Mouse (Mus musculus): ENCODE results near the gene Cdhr2.

The Cdhr2 gene

GRCm38 (mm10) chr13:54692711-54693557, 8.3 kb upstream of the Cdhr2 start:
- DNase-seq (ENCODE audit: low spot score in 2 of 2) = no peak

GRCm38 (mm10) chr13:54693558-54694347, 7.5 kb upstream of the Cdhr2 start, which contains the start of gene Rnf44:
Gene Rnf44, minus strand, starts transcription at chr13:54693907.
- DNase-seq (ENCODE audit: low spot score in 2 of 2) = peak; percentile 98 to 99

DNA sequence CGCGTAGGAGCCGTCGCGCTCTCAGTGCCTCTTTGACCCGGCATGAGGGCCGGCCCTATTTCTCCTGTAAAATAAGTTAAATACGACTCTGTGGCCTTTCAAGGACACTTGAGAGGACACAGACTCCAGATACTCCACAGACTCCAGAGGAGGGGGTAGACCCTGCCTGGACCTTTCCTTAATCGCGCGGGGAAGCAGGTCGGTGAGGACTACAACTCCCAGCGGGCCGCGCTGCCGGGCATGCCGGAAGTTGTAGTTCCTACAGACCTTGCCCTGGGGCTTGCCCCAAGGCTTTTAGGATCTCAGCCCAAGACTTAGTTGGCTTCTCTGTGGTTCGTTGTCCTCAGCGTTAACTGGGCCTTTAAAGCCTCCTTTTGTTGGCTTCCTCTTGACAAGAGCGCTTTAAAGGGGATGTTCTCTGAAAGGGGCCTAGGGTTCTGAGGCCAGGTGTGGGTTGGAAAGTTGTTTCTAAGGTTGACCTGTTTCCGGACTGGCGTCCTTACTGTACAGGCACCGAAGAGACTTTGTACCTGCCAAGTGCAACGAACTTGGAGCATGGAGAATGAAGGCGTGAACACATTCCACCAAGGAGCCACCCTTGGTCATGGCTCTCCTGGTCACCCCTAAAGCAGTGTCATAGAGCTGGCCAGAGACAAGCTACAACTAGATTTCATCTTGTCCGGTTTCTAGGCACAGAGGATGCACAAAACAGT, 6.8 kb upstream of the Cdhr2 start:
- DNase-seq (ENCODE audit: low spot score in 2 of 2) = peak in 1 of 2 experiments; percentile 58

- DNase-seq (ENCODE audit: low spot score in 2 of 2) = no peak
These were observed 5.6 kb upstream of the Cdhr2 start for GRCm38 (mm10) chr13:54695479-54696230.

- DNase-seq (ENCODE audit: low spot score in 2 of 2) = no peak
These were observed 1.2 kb downstream of the Cdhr2 start for GRCm38 (mm10) chr13:54702507-54702906.

DNA sequence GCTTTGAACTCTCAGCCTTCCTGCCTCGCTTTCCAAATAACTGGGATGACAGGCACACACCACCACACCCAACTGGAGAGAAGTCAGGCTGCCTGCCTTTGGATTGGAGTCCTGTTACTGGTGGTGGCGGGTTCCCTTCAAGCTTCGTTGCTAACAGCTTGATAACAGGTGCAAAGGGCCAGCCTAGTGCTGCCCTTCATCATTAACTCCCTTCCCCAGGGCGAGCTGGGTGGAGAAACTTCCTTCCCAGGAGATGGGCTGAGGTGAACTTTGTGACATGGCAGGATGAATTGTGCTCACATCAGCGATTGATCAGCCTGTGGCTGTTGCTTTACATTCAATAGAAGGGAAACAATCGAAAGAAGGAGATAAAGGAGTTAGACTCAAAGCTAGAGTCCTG, 3.6 kb downstream of the Cdhr2 start:
- no peak for DNase-seq (ENCODE audit: low spot score in 2 of 2)

GRCm38 (mm10) chr13:54710866-54711265, 9.6 kb downstream of the Cdhr2 start:
- no peak for DNase-seq (ENCODE audit: low spot score in 2 of 2)

- DNase-seq (ENCODE audit: low spot score in 2 of 2) = no peak
These were observed 13.1 kb downstream of the Cdhr2 start for GRCm38 (mm10) chr13:54714393-54714792.

- DNase-seq (ENCODE audit: low spot score in 2 of 2) = peak in 1 of 2 experiments; percentile 25
These were observed 13.7 kb downstream of the Cdhr2 start for GRCm38 (mm10) chr13:54714996-54715395.

DNA sequence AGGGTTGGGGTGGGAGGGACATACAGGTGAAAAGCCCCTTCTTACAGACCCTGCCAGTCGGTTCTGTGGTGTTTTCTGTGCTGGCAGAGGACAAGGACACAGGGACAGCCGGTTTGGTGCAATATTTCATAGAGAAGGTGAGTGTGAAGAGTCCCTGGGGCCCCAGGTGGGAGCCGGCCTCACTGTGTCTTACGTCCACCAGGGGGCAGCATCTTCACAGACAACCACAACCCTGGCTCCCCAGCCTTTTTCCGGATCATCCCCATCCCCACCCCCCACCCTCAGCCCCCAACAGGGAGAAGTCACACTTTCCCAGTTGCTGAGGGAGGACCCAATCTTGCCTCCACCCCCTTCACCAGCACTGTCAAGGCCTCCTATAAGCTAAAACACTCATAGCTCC, 15.7 kb downstream of the Cdhr2 start:
- peak; percentile 48 to 64 for DNase-seq (ENCODE audit: low spot score in 2 of 2)

- no peak for DNase-seq (ENCODE audit: low spot score in 2 of 2)
These were observed 21.9 kb downstream of the Cdhr2 start for GRCm38 (mm10) chr13:54723143-54723542.

GRCm38 (mm10) chr13:54726131-54726530, 24.9 kb downstream of the Cdhr2 start:
- DNase-seq (ENCODE audit: low spot score in 2 of 2) = peak in 1 of 2 experiments; percentile 37

- DNase-seq (ENCODE audit: low spot score in 2 of 2) = no peak
These were observed 35.7 kb downstream of the Cdhr2 start for GRCm38 (mm10) chr13:54736931-54737330.

- DNase-seq (ENCODE audit: low spot score in 2 of 2) = no peak
These were observed 36.4 kb downstream of the Cdhr2 start for GRCm38 (mm10) chr13:54737488-54738212.

DNA sequence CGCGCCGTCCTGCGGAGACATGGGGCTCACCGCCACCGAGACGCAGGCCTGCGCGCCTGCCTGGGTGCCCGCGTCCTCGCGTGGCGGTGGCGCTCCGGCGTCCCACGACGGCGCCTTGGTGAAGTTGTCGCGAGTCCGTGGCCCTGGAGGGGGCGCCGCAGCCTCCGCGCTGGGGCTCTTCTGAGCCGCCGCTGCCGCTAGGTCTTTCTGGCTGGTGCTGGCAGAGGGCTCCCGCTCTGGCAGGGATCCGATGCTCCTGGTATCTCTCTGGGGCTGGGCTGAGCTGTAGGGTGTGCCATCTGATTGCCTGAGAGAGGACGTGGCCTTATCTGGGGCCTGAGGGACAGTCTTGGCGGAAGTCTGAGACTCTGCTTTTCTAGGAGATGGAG, 36.9 kb downstream of the Cdhr2 start:
- peak in 1 of 2 experiments; percentile 49 for DNase-seq (ENCODE audit: low spot score in 2 of 2)

GRCm38 (mm10) chr13:54746110-54746509, 44.8 kb downstream of the Cdhr2 start:
- no peak for DNase-seq (ENCODE audit: low spot score in 2 of 2)

DNA sequence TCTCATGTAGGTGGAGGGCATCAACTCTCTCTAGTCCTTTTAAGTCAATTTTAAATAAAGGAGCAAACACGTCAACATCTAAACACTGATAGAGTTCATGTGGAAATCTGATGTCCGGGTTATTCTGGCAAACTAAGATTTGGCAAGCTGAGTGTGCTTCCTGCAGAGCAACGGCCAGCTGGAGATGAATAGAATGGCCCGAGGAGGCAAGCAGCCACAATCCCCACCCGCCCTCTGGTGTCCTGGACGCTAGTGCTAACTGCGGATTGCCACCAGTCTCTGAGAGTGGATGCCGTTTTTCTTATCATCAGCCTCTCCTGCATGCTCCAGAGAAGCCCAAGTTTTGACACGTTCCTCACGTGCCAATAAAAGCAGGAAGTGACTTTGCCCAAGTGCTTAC, 45.6 kb downstream of the Cdhr2 start:
- peak in 1 of 2 experiments; percentile 40 for DNase-seq (ENCODE audit: low spot score in 2 of 2)

GRCm38 (mm10) chr13:54748190-54748589, 46.9 kb downstream of the Cdhr2 start:
- no peak for DNase-seq (ENCODE audit: low spot score in 2 of 2)

GRCm38 (mm10) chr13:54748721-54749060, 47.4 kb downstream of the Cdhr2 start:
- DNase-seq (ENCODE audit: low spot score in 2 of 2) = no peak

DNA sequence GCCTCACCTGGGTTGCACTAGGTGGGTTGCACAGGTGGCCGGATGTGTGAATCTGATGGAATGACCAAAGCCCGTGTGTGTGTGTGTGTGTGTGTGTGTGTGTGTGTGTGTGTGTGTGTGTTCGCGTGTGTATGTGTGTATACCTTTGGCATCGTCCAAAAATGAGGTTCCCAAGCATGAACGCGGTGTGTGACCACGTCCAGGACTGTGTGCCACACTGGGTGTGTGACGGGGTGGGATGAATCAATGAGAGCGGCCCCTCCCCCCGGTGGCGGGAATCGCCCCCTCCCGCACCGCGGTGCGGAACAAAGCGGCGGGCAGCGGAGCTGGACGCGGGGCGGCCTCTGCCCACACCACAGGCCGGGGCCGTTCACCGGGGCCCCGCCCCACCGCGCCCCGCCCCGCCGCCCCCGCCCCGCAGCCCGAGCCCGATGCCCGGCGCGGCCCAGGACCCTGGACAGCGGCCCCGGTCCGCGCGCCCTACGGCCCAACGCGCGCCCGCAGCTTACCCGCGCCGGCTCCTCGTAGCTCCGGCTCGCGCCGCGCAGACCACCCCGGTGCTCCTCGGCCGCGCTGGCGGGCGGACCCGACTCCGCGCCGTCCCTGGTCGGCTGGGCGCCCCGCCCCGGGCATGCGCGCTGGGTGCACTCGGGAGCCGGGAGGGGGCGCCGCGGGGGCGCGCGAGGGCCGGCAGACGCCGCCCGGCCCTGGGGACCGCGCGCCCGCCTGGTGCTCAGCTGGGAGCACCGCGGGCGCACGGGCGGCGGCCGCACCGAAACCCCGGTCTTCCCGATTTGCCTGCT, 48.0 kb downstream of the Cdhr2 start:
- DNase-seq (ENCODE audit: low spot score in 2 of 2) = peak; percentile 62 to 77

Data from cerebellum, postnatal 4 days (tissue).